Mouse (Mus musculus) heart, embryonic 11.5 days (tissue): Measurements from ENCODE around the gene Tomm40. TPM values are rescaled to one million over a fixed set of nuclear protein-coding genes. Genes with fewer than 3 reads are reported as not detected.

Experiments used
- ATAC-seq: fragments of 200-750 bp; cut with Nextera tagmentation; replicated peaks from 2 replicates; pipeline ENCODE4 v1.8.0; 2017; ENCODE audit warnings: moderate library complexity; ENCODE audit not compliant: insufficient number of reproducible peaks, low FRiP score, low TSS enrichment
- H3K27ac ChIP-seq: fragments of 300-500 bp; sonication (generic); 2 replicates; pipeline ENCODE4 v1.5.1; 2014; ENCODE audit warnings: mild to moderate bottlenecking, low read depth, low read length
- H3K27me3 ChIP-seq: fragments of 300-500 bp; sonication (generic); 2 replicates; pipeline ENCODE4 v1.6.1; 2014; ENCODE audit warnings: mild to moderate bottlenecking, low read length, mixed read lengths; ENCODE audit not compliant: control insufficient read depth, insufficient read depth
- H3K36me3 ChIP-seq: fragments of 300-500 bp; sonication (generic); 2 replicates; pipeline ENCODE4 v1.6.1; 2014; ENCODE audit warnings: mild to moderate bottlenecking, low read length, moderate library complexity, mixed read lengths; ENCODE audit not compliant: control insufficient read depth, insufficient read depth
- H3K4me1 ChIP-seq: fragments of 300-500 bp; sonication (generic); 2 replicates; pipeline ENCODE4 v1.6.1; 2014; ENCODE audit warnings: low read length; ENCODE audit not compliant: control insufficient read depth, insufficient read depth
- H3K4me2 ChIP-seq: fragments of 300-500 bp; sonication (generic); 2 replicates; pipeline ENCODE4 v1.6.1; 2014; ENCODE audit warnings: mild to moderate bottlenecking, moderate library complexity
- H3K4me3 ChIP-seq: fragments of 300-500 bp; sonication (generic); 2 replicates; pipeline ENCODE4 v1.5.1; 2014; ENCODE audit warnings: low read depth, low read length
- H3K9ac ChIP-seq: fragments of 300-500 bp; sonication (generic); 2 replicates; pipeline ENCODE4 v1.6.1; 2014; ENCODE audit warnings: mild to moderate bottlenecking, low read depth, low read length, moderate library complexity
- H3K9me3 ChIP-seq: fragments of 300-500 bp; sonication (generic); replicated peaks from 2 replicates; pipeline ENCODE4 v1.6.1; 2016; ENCODE audit warnings: low read length; ENCODE audit not compliant: control insufficient read depth
- WGBS: fragments of 180-500 bp; shearing (Covaris S2); extraction: QIAGEN DNeasy Blood & Tissue Kit; methylation state at CpG from one replicate; pipeline ENCODE4 v1.1.7; 2014; ENCODE audit not compliant: insufficient replicate concordance; 5-methylcytosine and 5-hydroxymethylcytosine counted together
- polyA plus RNA-seq: library from polyadenylated mRNA; unstranded; fragments of >200 nt; fragmentation: Nextera tagmentation; extraction: Ambion mirVana; gene quantifications from 2 replicates; pipeline ENCODE4 v1.2.1, GENCODE M21; 2014

Gene Tomm40
- polyA plus RNA-seq, 1 experiment from 2014 or later, result 154 TPM

DNA sequence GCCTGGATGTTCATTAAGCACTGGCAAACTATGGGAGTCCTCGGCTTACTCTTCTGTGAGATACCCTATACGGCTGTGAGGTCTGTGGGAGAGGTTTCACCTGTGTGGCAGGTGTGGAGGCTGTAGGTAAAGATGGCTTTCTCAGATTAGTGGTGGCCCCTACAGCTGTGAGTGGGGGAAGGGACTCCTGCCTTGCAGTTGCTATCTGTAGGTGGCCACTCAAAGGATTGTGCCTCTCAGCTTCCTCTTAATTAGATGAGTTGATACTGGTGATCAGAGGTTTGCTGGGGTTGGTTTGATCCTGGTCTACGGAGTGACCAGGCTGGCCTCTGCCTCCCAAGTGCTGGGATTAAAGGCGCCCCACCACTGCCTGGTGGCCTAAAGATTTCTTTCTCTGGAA lies 10.8 kb downstream of the Tomm40 start:
- Histone ChIP-seq H3K27me3 (no peaks in the 10 kb centered on the region), H3K9me3 (no peaks in the 10 kb centered on the region), H3K36me3 (peaks cover 14% of the 10 kb centered on the region; the same call in 1 of the 2 replicates), H3K27ac (no peak overlapping the region), H3K4me1 (peaks cover 14% of the 10 kb centered on the region), H3K4me3 (no peak overlapping the region), H3K9ac (no peak overlapping the region), H3K4me2 (no peak overlapping the region)
- no peak for ATAC-seq
- WGBS, result 90% methylated on average over 4 of the region's 4 CpGs

DNA sequence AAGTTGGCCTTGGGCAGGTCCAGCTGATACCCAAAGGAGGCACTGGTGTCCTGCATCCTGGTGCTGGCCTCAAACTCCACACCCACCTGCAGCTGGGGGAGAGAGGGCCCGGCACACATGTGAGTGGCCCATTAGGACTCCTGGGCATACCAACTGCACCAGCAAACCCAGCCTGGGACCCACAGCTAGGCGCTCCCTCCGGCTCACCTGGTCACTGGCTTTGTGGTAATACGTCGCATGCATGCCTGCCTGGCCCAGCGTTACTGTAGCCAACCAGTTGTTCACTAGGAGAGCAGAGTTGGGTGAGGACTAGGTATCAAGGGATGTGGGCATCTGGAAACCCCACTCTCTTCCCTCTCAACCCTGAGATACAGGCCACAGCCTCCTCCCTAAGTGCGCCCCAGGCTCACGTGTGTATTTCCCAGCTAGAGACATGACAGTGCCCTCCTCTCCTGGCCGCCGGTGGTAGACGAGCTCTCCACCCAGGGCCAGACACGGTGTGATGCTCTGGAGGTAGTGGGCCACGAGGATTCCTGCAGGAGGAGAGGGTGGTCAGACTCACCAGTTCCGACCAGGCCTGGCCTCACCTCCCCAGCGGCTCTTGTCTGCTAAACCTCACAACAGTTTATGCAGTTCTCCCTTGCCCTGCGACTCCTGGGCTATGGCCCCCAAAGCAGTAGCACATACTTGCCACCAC lies 12.2 kb downstream of the Tomm40 start:
- no peak overlapping the region for H3K9ac ChIP-seq

DNA sequence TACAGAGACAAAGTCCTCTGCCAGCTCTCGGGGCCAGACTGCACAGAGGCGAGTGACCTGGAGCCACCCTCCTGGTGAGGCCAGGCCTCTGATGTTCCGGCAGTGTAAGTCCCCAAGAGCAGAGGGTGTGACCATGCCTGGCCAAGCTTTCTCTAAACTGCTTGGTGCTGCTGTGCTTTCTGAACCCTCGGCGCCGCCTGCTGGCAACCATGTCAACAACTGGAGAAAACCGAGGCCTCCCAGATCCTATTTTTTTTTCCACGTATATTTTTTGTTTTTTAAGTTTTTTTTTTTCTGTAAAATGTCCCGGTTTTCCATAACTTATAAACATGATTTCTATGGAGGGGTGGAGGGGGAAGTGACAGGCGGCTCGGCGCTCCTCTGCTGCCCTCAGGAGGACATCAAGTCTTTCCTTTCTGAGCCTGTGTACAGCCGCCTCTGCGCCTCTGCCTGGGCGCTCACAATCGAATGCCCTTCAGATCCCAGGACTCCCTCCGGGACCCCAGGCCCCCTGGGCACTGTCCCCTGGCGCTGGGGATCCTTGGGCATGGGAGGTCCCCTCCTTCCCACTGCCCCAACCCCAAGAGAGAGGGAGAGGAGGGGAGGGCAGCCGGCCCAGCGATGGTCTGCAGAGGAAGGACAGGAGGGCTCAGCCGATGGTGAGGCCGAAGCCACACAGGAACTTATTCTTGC lies 14.0 kb downstream of the Tomm40 start:
- WGBS, result 22% methylated on average over 22 of the region's 22 CpGs
- Histone ChIP-seq H3K9ac (peak overlapping the region; percentile 43; the same call in 1 of the 2 replicates), H3K9me3 (no peaks in the 10 kb centered on the region), H3K27me3 (no peaks in the 10 kb centered on the region), H3K36me3 (peaks cover 15% of the 10 kb centered on the region), H3K27ac (peak overlapping the region; percentile 64), H3K4me2 (peak overlapping the region; percentile 35), H3K4me1 (peaks cover 23% of the 10 kb centered on the region), H3K4me3 (0 out of 2 replicates have a peak overlapping the region, but pooled peaks have one; percentile 8)
- peak; percentile 70 for ATAC-seq

More for the DNA sequence above, 12.2 kb downstream of the Tomm40 start:
- Histone ChIP-seq H3K4me2 (no peak overlapping the region), H3K4me1 (peaks cover 19% of the 10 kb centered on the region), H3K9me3 (no peaks in the 10 kb centered on the region), H3K27ac (no peak overlapping the region), H3K36me3 (peaks cover 10% of the 10 kb centered on the region; the same call in 1 of the 2 replicates), H3K4me3 (no peak overlapping the region), H3K27me3 (no peaks in the 10 kb centered on the region)
- 92% methylated on average over 16 of the region's 16 CpGs for WGBS
- no peak for ATAC-seq

DNA sequence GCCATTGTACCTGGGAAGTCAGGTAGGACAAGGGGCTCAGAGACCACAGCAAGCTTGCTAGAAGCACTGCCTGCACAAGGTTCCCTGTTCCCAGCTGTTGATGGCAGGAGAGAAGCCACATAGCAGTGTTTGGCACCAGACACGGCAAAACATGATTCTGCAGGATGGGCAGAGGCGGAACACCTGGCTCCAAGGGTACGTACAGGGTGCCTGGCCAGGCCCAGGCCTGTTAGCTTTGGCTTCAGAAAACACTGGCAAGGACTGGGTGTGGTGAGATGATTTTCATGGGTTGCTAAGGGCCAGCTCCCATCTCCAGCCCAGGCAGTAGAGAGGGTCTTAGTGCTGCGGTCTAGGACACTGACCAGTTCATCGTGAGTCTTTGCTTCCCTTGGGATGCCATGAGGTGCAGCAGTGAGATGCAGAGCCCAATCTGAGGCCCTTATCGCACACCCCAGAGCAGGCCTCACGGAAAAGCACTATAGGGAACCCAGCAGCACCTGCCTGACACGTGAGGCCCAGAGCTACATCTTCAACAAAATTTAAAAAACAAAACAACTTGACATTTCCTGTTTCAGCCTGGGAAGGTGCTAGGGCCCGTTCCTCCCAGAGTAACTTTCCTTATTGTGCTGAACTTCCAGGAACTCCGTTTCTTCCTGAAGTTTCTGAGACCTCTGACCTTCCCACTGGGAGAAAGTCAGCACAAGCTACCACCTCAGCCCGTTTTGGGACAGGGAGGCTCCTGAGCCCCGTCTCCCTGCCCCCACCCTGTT lies 14.8 kb downstream of the Tomm40 start:
- Histone ChIP-seq H3K36me3 (peaks cover 14% of the 10 kb centered on the region), H3K4me1 (peaks cover 23% of the 10 kb centered on the region), H3K9ac (peak overlapping the region; percentile 43; the same call in 1 of the 2 replicates), H3K4me3 (no peak overlapping the region), H3K4me2 (peak overlapping the region; percentile 35), H3K27me3 (no peaks in the 10 kb centered on the region), H3K27ac (peak overlapping the region; percentile 64), H3K9me3 (no peaks in the 10 kb centered on the region)
- no peak for ATAC-seq
- WGBS, result 52% methylated on average over 12 of the region's 12 CpGs

DNA sequence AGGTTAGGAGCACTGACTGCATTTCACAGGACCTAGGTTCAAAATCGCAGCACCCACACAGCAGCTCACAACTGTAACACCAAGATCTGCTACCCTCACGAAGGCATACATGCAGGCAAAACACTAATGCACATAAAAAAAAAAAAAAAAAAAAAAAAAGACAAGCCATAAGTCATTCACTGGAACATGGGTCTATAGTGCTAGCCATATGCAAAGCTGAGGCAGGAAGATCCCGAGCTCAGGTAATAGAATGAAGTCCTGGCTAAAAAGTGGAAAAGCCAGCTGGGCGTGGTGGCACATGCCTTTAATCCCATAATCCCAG lies 15.4 kb downstream of the Tomm40 start:
- Histone ChIP-seq H3K4me2 (no peak overlapping the region), H3K9me3 (no peaks in the 10 kb centered on the region), H3K27ac (no peak overlapping the region), H3K4me1 (peaks cover 29% of the 10 kb centered on the region), H3K27me3 (no peaks in the 10 kb centered on the region), H3K36me3 (peaks cover 14% of the 10 kb centered on the region), H3K4me3 (no peak overlapping the region), H3K9ac (no peak overlapping the region)
- 77% methylated on average over 4 of the region's 4 CpGs for WGBS
- no peak for ATAC-seq

DNA sequence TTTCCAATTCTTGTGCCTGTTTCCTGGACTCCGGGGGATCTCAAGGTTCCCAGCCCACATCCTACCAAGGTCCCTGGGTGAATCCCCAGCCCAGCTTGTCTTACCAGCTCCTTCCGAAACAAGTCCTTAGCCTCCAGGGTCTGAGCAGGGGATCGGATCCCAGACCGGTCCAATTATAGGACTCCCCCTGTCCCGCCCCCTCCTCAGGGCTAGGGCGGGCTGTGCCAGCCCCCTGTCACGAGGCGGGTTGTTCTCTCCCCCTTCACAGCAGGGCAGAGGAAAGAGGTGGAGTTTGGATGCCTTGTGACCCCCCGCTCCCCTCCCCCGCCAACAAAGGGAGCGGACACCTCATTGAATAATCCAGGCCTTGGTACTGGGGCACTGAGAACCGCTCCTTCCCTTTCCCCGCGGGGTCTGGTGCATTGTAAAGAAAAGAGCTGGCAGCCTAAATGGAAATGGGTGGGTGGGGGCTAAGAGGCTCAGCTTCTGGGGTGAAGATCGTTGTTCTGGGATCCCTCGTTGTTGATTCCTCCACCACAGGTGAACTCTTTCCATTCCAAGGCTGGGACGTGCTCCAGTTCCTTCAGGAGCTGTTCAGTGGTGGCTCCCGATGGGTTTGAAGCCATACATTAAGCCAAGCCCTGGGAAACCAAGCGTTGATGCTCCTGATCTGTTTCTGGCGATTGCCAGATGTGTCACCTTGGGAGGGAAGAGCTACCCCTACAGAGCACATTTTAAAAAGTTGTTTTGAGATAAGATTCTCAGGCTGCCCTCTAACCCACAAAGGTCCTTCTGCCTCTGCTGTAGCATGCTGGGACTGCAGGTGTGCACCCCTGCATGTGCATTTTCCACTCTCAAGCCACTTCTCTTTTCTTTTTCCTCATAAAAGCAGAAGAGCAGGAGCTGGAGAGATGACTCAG lies 16.1 kb downstream of the Tomm40 start, which contains the start of gene Apoe:
Gene Apoe, minus strand, starts transcription at position 282 of the 920 bp plus-strand sequence.
- 2% methylated on average over 19 of the region's 20 CpGs for WGBS
- no peaks in the 10 kb centered on the region for H3K9me3 ChIP-seq
- H3K4me1 ChIP-seq, result peaks cover 32% of the 10 kb centered on the region
- peak within 1 kb of the TSS; percentile 46 for H3K4me3 ChIP-seq
- peak within 1 kb of the TSS; percentile 72 for H3K9ac ChIP-seq
- ATAC-seq, result peak; percentile 50; the same call in 1 of the 2 replicates
- H3K27me3 ChIP-seq, result no peaks in the 10 kb centered on the region
- H3K4me2 ChIP-seq, result peak within 1 kb of the TSS; percentile 85
- peak within 1 kb of the TSS; percentile 41 for H3K27ac ChIP-seq
- H3K36me3 ChIP-seq, result peaks cover 12% of the 10 kb centered on the region

DNA sequence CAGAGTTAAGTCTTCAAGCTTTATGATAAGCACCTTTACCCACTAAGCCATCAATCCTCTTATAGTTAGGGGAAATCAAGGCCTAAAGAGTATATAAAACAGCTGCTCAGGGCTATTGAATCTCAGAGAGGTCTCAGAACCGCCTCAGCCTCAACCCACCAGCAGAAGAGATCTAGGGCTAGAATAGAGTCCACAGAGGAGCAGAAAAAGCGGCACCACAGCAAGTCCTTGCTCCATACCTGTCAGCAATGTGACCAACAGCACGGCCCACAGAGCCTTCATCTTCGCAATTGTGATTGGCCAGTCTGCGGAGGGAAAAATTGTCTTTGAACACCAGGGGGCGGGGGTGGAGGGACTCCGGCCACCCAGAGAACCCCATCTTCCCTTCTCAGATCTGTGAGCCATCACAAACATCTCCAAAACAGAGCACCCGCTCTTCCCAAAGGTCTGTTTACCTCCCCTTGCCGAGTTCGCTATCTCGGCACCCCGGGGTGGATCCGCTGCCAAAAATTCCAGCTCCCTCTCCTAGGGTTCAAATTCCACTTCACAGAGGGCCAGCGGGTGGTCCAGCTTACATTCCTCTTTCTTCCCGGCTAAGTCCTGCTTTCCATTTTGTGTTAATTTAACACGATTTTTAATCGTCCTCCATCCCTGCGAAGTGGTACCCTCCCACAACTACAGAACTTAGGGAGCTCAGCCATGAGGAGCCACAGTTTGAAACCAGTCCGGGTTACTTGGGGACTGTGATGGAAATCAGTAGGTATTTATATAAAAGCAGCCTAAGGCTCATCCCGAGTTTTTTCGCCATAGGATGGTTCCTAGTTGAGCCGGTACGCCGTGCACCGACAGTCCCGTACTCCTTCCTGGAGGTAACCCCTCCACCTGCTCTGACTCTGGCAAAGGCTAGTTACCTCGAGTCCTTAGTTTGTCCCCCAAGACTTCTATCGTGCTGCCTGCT lies 17.0 kb downstream of the Tomm40 start:
- Histone ChIP-seq H3K27ac (peak overlapping the region; percentile 41; the same call in 1 of the 2 replicates), H3K36me3 (peaks cover 12% of the 10 kb centered on the region), H3K4me1 (peaks cover 37% of the 10 kb centered on the region), H3K4me3 (peak overlapping the region; percentile 46), H3K9ac (peak overlapping the region; percentile 72), H3K4me2 (peak overlapping the region; percentile 85), H3K27me3 (no peaks in the 10 kb centered on the region), H3K9me3 (no peaks in the 10 kb centered on the region)
- no peak for ATAC-seq
- 1% methylated on average over 28 of the region's 28 CpGs for WGBS
